Mouse (Mus musculus) frontal cortex, postnatal 36 days (tissue): ENCODE data around the gene Tead3.
A peak's percentile ranks its signal among the peaks of the same experiment; 100 is the strongest.
"Not testable (repeated sequence)": the region's sequence is repeated elsewhere in the genome, so short reads cannot be mapped to it uniquely, and the experiment has no call there.

Source experiments
- DNase-seq, 2 experiments: peaks; one replicate each; pipeline ENCODE4 v3.0.0; 2022; ENCODE audit warnings: low spot score in 2 of 2

The Tead3 gene

GRCm38 (mm10) chr17:28331241-28332112, 19.1 kb downstream of the Tead3 start:
- no peak for DNase-seq

- DNase-seq = not testable (repeated sequence)
Observed at GRCm38 (mm10) chr17:28330590-28330989, 20.0 kb downstream of the Tead3 start.

DNA sequence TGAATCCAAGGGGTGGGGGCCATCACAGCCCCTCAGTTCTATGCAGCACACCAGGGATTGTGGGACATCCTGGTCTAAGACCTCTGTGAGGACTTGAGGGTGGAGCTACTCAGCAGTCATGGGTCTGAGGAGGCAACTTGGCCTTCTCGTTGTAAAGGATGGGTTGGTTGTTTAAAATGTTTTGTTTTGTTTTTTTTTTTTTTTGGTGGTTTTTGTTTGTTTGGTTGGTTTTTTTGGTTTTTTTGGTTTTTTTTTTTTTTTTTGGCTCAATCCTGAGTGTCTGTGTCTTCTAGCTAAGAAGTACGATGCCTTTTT, 20.4 kb downstream of the Tead3 start:
- DNase-seq = no peak

DNA sequence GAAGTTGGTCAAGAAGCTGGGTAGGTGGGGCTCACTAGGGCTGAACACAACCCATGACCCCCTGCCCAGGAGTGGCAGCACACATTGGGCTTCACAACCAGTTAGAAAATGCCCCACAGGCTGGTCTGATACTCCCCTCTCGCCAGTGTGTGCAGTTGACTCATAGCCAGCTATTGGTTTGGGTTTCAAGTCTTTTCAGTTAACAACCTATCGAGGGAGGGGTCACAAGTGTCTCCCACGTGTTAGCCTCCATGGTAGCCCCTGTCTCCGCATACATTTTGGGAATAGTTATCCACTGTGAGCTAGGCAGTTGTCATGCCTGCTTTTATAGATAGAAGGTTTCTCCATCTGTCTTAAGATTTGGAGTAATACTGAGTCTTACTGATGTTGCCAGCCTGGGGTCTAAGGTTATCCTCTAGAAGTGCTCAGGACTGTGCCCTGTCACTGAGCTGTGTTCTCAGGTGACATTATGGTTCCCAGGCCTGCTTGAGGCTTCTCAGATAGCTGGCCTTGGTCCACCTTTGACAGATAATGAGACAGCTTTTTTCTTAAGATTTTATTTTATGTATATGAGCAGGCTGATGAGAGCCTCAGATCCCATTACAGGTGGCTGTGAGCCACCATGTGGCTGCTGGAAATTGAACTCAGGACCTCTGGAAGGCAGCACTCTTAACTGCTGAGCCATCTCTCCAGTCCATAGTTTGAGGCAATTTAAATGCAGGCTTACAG, 20.9 kb downstream of the Tead3 start:
- no peak for DNase-seq

DNA sequence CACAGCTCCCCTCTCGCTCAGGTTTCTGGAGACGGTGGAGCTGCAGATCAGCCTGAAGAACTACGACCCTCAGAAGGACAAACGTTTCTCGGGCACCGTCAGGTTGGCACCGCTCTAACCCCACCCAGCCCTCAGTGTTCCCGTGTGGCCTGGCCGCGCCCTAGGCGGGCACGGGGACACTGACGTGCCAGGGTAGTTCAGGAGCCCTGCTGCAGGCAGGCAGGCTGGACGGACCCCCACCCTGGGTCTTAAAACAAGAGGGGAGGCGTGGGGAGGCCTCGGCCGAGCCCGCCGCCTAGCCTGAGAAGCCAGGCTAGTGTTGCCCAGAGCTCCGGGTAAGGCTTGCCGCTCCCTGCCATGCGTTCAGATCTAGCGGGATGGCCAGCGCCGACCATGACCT, 21.7 kb downstream of the Tead3 start:
- no peak for DNase-seq

- peak; percentile 97 to 98 for DNase-seq
Observed at GRCm38 (mm10) chr17:28328366-28328928, 22.2 kb downstream of the Tead3 start, which contains the start of gene Rpl10a. Gene Rpl10a (plus strand): TSS chr17:28328471.

DNA sequence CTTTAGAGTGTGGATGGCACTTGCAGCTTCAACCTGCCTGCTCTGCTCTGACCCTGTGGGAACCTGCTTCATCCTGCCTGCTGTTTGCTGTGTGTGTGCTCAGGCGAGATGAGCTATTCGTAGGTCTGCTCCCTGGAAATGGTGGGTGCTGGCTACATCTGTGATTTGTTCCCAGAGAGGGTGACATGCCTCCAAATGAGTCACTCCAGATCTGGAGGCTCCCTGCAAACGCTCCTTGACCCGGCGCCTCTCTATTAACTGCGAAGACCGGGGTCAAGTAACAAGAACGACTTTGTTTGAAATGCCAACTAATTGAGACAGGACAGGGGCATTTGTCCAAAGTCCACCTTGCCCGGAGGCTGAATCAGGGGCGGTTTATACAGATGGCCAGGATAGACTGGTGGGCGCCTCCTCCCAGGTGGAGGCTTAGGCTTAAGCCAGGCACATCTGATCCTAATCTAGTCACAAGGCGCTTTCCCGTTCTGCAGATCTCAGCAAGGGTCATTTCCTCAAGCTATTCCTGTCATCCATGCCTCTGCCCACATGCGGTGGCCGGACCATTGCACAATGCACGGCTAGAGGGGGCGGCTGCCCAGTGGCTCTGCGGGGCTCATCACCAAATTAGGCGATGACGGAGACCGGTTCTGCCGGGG, 22.8 kb downstream of the Tead3 start:
- peak; percentile 40 to 56 for DNase-seq

DNA sequence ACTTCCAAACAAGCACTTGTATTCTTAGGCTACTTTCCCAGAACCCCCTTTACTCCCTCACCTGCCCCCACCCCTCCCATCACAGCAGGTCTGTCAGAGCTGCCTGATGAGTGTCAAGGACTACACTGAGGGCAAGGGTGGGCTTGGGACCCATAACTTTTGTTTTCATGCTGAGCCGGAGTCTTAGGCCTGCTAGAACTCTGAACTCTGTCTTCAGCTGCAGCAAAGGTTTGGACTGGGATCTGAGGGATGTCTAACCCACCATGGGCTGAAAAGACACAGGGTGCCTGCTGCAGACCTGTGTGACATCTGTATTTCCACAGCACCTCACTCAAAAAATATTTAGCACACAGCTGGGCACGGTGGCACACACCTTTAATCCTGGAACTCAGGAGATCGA, 23.7 kb downstream of the Tead3 start:
- no peak for DNase-seq

- no peak for DNase-seq
Observed at GRCm38 (mm10) chr17:28325751-28326150, 24.9 kb downstream of the Tead3 start.

DNA sequence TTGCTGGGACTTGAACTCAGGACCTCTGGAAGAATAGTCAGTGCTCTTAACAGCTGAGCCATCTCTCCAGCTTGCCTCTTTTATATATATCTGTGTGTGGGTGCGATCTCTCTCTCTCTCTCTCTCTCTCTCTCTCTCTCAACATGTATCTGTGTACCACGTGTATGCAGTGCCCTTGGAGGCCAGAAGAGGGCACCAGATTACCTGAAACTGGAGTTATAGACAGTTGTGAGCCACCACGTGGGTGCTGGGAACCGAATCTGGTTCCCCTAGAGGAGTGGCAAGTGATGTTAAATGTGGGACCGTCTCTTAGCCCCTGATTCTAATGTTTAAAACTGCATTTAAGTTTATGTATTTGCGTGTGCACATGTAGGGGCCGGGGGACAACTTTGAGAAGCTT, 26.2 kb downstream of the Tead3 start:
- DNase-seq = not testable (repeated sequence)

DNA sequence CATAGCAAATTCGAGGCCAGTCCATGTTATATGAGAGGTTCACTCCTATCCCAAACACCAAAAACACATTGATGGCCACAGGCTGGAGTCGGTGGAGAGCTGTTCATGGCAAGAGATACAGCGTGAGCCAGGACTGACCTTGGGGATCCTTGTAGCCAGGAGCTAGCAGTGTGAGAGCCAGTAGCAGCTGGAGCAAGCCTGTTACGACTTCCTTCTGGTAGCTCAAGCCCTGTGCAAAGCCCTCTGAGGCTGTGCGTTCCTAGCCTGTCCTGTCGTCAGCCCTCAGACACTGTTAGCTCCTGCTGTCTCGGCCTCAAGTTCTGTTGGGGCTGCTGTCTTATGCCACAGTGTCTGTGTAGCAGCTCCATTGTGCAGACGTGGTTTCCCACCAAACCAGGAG, 26.8 kb downstream of the Tead3 start:
- no peak for DNase-seq

GRCm38 (mm10) chr17:28321700-28322099, 28.9 kb downstream of the Tead3 start:
- no peak for DNase-seq

- DNase-seq = no peak
Observed at GRCm38 (mm10) chr17:28317725-28318124, 32.9 kb downstream of the Tead3 start.

DNA sequence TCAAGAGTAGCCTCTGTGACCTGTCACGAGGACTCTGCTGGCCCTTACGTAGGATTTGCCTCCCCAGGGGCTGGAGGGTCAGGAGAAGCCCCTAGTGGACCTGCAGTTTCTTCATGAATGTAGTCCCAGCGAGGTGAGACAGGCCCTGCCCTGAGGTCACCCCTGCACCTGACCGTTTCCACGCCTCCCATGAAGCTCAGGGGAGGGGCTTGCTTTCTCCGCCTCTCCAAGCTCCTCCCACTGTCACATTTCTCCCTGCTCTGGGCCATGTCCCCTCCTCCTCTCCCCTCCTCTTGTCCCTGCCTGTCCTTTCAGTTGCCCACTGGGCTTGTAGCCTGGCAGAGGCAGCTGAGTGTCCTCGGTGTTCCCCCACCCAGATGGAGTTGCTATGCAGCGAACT, 33.5 kb downstream of the Tead3 start:
- DNase-seq = no peak

DNA sequence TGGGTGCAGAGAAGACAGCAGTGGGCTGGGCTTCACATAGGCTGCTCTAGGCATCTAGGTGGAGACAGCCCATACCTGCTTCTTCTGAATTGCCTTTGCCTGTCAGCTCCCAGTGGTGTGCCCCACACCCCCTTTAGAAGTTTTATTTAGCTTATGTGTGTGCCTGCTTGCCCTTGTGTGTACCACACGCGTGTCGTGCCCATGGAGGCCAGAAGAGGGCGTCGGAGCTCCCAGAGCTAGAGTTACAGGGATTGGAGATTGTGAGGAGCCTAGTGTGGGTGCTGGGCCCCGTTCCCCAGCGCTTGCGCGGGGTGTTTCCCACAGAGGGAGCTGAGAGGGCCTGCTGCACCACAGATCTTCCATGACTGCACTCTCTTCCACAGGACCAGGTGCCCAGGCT, 34.1 kb downstream of the Tead3 start:
- DNase-seq = no peak

DNA sequence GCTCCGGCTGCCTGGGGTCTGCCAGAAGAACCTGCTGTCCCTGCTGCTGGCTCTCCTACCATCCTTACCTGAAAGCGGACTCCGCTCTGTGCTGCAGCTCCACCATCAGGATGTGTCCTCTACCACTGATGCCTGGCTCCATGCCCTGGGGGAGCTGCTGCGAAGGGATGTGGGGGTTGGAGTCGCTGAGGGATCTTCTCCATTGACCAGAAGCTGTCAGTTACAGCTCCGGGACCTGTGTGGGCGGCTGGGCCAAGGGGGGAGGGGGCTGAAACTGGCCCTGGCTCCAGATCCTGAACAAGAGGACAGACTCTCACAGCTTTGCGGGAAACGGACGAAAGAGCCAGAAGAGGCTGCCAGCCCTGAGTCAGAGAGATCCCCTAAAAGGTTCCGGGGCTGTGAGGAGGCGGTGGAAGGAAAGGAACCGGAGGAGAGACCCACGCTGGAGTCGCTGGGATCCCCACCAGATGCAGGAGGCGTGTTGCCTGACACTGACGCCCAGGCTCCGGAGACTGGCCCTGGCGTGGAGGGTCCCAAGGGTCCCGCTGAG, 34.9 kb downstream of the Tead3 start:
- no peak for DNase-seq

DNA sequence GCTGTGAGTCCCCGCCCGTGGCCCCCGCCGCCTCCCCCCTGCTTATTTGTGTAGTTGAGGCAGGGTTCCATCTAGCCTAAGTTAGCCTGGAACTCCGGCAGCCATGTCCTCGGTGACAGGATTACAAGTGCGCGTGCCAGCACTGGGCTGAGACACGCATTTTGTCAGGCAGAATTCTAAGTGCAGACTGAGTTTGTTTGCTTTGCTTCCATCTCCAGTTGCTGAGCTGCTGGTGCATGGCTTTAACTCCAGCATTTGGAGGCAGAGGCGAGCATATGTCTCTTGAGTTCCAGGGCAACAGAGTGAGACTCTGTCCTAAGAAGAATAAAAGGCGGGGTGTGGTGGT, 36.8 kb downstream of the Tead3 start:
- DNase-seq = no peak

DNA sequence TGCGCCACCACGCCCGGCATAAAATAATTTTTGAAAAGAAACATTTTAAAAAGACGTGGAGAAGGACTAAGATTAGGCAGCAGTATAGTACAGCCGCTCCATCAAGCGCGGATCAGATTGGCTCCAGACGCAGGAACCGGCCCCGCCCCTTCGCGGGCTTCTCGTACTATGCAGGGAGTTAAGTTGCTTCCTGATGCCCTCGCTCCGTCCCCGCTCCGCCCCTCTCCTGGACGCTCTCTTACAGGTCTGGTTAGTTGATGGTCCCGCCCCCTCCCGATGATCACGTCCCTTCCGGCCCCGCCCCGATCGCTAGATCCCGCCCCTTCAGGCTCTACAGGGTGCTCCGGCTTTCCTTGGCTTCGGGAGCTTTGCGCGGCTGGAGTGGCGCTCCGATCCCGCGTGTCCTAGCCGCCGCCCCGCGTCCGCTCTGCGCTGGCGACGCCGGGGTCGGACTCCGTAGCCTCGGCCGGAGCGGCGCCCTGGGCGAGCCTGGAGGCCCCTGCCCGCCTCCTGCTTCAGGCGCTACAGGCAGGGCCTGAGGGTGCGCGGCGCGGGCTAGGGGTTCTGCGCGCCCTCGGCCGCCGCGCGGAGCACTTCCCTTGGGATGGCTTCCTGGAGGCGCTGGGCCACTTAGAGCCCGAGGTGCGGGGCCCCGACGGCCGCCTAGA, 37.3 kb downstream of the Tead3 start, which contains the start of gene Fance:
Fance (plus strand) TSS at position 308 of the 668 bp plus-strand sequence.
- peak; percentile 88 to 92 for DNase-seq

GRCm38 (mm10) chr17:28312232-28313211, 38.1 kb downstream of the Tead3 start:
- DNase-seq = no peak
